Mouse (Mus musculus) hindbrain, embryonic 15.5 days (tissue): ENCODE data around the gene Map3k7cl. TPM values are rescaled to one million over a fixed set of nuclear protein-coding genes. Genes with fewer than 3 reads are reported as not detected.

Source experiments
- ATAC-seq: fragments of 200-750 bp; cut with Nextera tagmentation; 2 replicates; pipeline ENCODE4 v1.8.0; 2017; ENCODE audit warnings: low read depth, moderate number of reproducible peaks, moderate TSS enrichment; ENCODE audit not compliant: low FRiP score
- H3K27ac ChIP-seq: fragments of 300-500 bp; sonication (generic); replicated peaks from 2 replicates; pipeline ENCODE4 v1.5.1; 2015; ENCODE audit warnings: mild to moderate bottlenecking, inconsistent platforms
- H3K27me3 ChIP-seq: fragments of 300-500 bp; sonication (generic); 2 replicates; pipeline ENCODE4 v1.6.1; 2015; ENCODE audit warnings: control low read depth, inconsistent platforms
- H3K36me3 ChIP-seq: fragments of 300-500 bp; sonication (generic); 2 replicates; pipeline ENCODE4 v1.6.1; 2015; ENCODE audit warnings: control low read depth, inconsistent platforms
- H3K4me1 ChIP-seq: fragments of 300-500 bp; sonication (generic); replicated peaks from 2 replicates; pipeline ENCODE4 v1.6.1; 2015; ENCODE audit warnings: control low read depth, inconsistent platforms
- H3K4me2 ChIP-seq: fragments of 300-500 bp; sonication (generic); 2 replicates; pipeline ENCODE4 v1.6.1; 2015; ENCODE audit warnings: moderate library complexity, mild to moderate bottlenecking, inconsistent platforms
- H3K4me3 ChIP-seq: fragments of 300-500 bp; sonication (generic); 2 replicates; pipeline ENCODE4 v1.5.1; 2015; ENCODE audit warnings: mild to moderate bottlenecking, inconsistent platforms
- H3K9ac ChIP-seq: fragments of 300-500 bp; sonication (generic); 2 replicates; pipeline ENCODE4 v1.6.1; 2015; ENCODE audit warnings: inconsistent platforms
- H3K9me3 ChIP-seq: fragments of 300-500 bp; sonication (generic); 2 replicates; pipeline ENCODE4 v1.6.1; 2016; ENCODE audit warnings: control low read depth, inconsistent platforms
- WGBS: fragments of 180-500 bp; shearing (Covaris S2); methylation state at CpG from one replicate; pipeline ENCODE4 v1.1.7; 2015; 5-methylcytosine and 5-hydroxymethylcytosine counted together
- polyA plus RNA-seq: library from polyadenylated mRNA; unstranded; fragments of >200 nt; fragmentation: Nextera tagmentation; extraction: Ambion mirVana; gene quantifications from 2 replicates; pipeline ENCODE4 v1.2.1, GENCODE M21; 2015

The Map3k7cl gene
- polyA plus RNA-seq, 1 experiment from 2014 or later = not detected

- no peak for ATAC-seq
- H3K36me3 ChIP-seq = no peaks in the 10 kb centered on the region
- H3K9ac ChIP-seq = no peak overlapping the region
- WGBS = 92% methylated on average over 7 of the region's 7 CpGs
- H3K4me3 ChIP-seq = no peak overlapping the region
- H3K9me3 ChIP-seq = no peaks in the 10 kb centered on the region
- H3K4me1 ChIP-seq = no peaks in the 10 kb centered on the region
- H3K4me2 ChIP-seq = no peak overlapping the region
- H3K27ac ChIP-seq = no peak overlapping the region
- H3K27me3 ChIP-seq = no peaks in the 10 kb centered on the region
These were observed 15.1 kb downstream of the Map3k7cl start for GRCm38 (mm10) chr16:87568241-87568640.

DNA sequence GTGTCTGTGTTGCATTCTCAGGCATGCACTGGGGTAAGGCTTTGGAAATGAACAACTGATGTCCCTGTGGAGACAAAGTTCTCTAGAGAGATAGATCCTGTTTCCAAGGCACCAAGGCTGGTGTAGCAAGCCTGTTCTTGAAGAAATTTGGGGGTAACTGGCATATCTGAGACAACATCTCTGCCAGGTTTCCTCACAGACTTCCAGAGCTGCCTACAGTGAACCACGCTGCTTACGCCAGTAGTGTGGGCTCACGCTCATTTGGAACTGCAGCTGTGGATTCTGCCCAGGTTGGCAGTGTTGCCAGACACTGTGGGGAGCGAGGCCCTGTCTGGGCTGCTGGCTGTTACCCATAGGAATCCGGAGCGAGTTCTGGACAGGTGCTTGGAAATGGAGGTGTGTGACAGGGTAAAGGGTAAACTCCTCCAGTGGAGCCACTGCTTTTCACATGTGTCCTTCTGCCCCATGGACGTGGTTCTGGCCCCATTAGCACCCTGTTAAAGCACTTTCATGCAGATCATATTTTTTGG lies 16.5 kb downstream of the Map3k7cl start:
- Histone ChIP-seq H3K4me3 (no peak overlapping the region), H3K36me3 (no peaks in the 10 kb centered on the region), H3K4me2 (no peak overlapping the region), H3K27ac (no peak overlapping the region), H3K27me3 (no peaks in the 10 kb centered on the region), H3K9me3 (no peaks in the 10 kb centered on the region), H3K4me1 (no peaks in the 10 kb centered on the region), H3K9ac (no peak overlapping the region)
- no peak for ATAC-seq
- 79% methylated on average over 7 of the region's 7 CpGs for WGBS

DNA sequence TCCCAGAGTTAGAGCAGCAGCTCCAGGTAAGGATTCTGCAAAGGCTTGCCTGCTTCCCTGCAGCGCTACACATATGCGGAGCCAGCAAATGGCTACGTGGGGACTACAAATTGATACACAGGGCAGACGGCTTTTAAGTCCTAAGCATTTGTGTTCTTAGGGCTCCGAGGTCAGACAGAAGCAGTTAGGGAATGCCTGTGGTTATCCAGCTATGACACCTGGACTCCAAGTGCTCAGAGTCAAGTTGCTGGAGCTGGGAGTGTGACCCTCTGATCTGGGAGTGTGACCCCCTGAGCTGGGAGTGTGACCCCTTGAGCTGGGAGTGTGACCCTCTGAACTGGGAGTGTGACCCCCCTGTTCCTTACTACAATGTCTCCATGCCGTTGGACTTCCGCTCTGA lies 17.2 kb downstream of the Map3k7cl start:
- Histone ChIP-seq H3K9me3 (no peaks in the 10 kb centered on the region), H3K27me3 (no peaks in the 10 kb centered on the region), H3K36me3 (no peaks in the 10 kb centered on the region), H3K4me1 (no peaks in the 10 kb centered on the region), H3K9ac (no peak overlapping the region), H3K27ac (no peak overlapping the region), H3K4me3 (no peak overlapping the region), H3K4me2 (no peak overlapping the region)
- WGBS = 80% methylated on average over 7 of the region's 7 CpGs
- no peak for ATAC-seq

DNA sequence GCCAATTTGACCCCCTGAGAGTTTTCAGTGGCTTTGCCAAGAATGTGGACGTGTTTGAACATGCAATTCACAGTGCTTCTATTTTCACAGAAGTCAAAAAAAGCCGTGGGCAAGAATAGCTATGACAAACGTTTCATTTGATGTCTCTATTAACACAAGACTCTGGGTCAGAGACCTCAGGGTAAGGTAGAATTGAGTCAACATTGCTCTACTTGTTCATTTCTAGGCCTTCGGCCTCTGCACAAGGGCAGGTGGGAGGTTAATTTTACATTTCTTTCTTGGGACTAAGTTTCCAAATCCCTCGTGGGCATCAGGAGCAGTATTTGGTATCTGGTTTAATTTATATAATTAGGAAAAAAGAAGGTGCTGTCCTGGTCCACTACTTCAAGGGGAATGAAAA lies 20.3 kb downstream of the Map3k7cl start:
- H3K4me3 ChIP-seq = no peak overlapping the region
- H3K27ac ChIP-seq = no peak overlapping the region
- H3K27me3 ChIP-seq = no peaks in the 10 kb centered on the region
- H3K36me3 ChIP-seq = no peaks in the 10 kb centered on the region
- no peak for ATAC-seq
- 77% methylated on average over 5 of the region's 5 CpGs for WGBS
- no peaks in the 10 kb centered on the region for H3K9me3 ChIP-seq
- no peak overlapping the region for H3K9ac ChIP-seq
- no peak overlapping the region for H3K4me2 ChIP-seq
- no peaks in the 10 kb centered on the region for H3K4me1 ChIP-seq

DNA sequence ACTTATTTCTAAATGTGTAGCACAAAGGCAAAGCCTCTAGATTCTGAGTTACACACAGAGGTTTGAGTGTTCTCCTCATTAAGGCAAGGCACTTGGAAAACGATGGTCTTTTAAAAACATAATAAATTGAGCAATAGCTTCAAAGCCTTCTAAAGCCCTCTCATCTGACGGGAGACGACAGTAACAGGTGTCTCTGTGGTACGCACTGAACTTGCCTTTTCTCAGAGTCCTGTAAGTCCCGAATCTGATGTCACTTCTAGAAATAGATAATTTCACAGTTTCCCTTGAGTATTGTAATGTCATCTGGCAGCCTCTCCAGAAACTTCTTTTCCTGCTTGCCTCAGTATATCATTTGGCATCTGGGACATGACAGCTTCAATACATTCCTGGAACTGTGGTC lies 21.0 kb downstream of the Map3k7cl start:
- Histone ChIP-seq H3K9ac (no peak overlapping the region), H3K4me2 (no peak overlapping the region), H3K4me1 (no peaks in the 10 kb centered on the region), H3K4me3 (no peak overlapping the region), H3K9me3 (no peaks in the 10 kb centered on the region), H3K36me3 (no peaks in the 10 kb centered on the region), H3K27ac (no peak overlapping the region), H3K27me3 (no peaks in the 10 kb centered on the region)
- 75% methylated on average over 5 of the region's 5 CpGs for WGBS
- no peak for ATAC-seq

DNA sequence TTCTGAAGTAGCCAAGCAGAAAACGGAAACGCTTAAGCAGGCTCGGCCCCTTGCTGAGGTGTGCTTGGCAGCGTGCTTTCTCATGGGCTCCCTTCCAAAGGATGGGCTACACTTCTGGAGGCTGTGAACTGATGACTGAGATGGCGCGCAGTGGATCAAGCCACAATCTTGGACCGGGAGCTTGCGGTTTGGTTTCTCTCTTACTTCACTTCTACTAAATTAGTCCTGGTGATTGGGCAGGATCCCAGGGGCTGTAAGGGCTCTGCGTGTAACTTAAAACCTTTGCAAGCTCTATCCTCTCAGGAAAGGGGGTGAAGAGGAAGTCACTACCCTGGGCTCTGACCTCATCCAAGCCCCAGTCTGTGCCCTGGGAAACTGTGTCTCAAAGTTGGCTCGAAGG lies 22.5 kb downstream of the Map3k7cl start:
- Histone ChIP-seq H3K9ac (no peak overlapping the region), H3K36me3 (no peaks in the 10 kb centered on the region), H3K4me3 (no peak overlapping the region), H3K27ac (no peak overlapping the region), H3K4me2 (no peak overlapping the region), H3K27me3 (no peaks in the 10 kb centered on the region), H3K9me3 (no peaks in the 10 kb centered on the region), H3K4me1 (peaks cover 6% of the 10 kb centered on the region)
- 76% methylated on average over 10 of the region's 10 CpGs for WGBS
- ATAC-seq = no peak

DNA sequence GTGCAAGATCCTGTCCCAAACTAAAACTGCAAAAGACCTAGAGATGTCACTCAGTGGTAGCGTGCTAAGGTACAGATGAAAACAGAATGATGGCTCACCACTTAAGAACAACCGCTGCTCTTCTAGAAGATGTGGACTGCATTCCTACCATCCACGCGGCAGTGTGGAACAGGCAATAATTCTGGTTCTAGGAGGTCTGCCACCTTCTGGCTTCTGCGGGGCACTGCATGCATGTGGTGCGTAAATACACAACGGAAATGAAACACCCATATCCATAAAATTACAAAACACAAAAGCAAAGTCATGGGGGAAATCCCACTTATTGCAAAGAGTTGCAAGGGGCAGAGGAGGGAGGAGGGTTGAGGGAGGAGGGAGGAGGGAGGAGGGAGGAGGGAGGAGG lies 25.8 kb downstream of the Map3k7cl start:
- Histone ChIP-seq H3K9ac (no peak overlapping the region), H3K4me3 (no peak overlapping the region), H3K4me2 (no peak overlapping the region), H3K27ac (no peak overlapping the region), H3K27me3 (no peaks in the 10 kb centered on the region), H3K9me3 (no peaks in the 10 kb centered on the region), H3K4me1 (peaks cover 6% of the 10 kb centered on the region), H3K36me3 (no peaks in the 10 kb centered on the region)
- ATAC-seq = no peak
- 95% methylated on average over 7 of the region's 7 CpGs for WGBS

- no peak overlapping the region for H3K4me3 ChIP-seq
- no peaks in the 10 kb centered on the region for H3K36me3 ChIP-seq
- no peaks in the 10 kb centered on the region for H3K27me3 ChIP-seq
- peaks cover 6% of the 10 kb centered on the region for H3K4me1 ChIP-seq
- no peak overlapping the region for H3K9ac ChIP-seq
- H3K9me3 ChIP-seq = no peaks in the 10 kb centered on the region
- WGBS = 62% methylated on average over 14 of the region's 14 CpGs
- H3K4me2 ChIP-seq = peak overlapping the region; percentile 34
- peak; percentile 73 for ATAC-seq
- no peak overlapping the region for H3K27ac ChIP-seq
These were observed 26.3 kb downstream of the Map3k7cl start for GRCm38 (mm10) chr16:87579462-87579861.

- H3K4me1 ChIP-seq = peaks cover 6% of the 10 kb centered on the region
- no peak overlapping the region for H3K27ac ChIP-seq
- no peaks in the 10 kb centered on the region for H3K9me3 ChIP-seq
- H3K4me3 ChIP-seq = no peak overlapping the region
- 86% methylated on average over 6 of the region's 6 CpGs for WGBS
- H3K9ac ChIP-seq = no peak overlapping the region
- no peaks in the 10 kb centered on the region for H3K36me3 ChIP-seq
- H3K4me2 ChIP-seq = no peak overlapping the region
- H3K27me3 ChIP-seq = no peaks in the 10 kb centered on the region
- ATAC-seq = no peak
These were observed 29.6 kb downstream of the Map3k7cl start for GRCm38 (mm10) chr16:87582776-87583175.

DNA sequence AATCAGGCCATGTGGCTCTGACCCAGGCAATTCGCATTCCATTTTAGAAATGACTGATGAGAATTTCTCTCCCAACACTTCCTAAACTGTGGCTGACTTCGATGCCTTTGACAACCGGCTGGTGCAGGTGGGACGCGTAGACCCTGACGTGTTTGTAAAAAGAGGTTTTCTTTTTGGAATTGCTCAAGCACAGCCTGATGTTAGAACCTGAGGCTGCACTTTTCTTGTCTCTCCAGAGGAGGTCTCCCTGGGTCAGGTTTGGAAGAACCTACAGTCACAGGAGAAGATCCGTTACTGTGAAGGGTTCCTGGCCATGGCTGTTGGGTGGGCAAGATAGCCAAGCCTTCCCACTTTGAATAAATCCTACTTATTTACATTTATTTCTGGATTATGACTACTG lies 31.5 kb downstream of the Map3k7cl start:
- no peak overlapping the region for H3K27ac ChIP-seq
- no peak overlapping the region for H3K9ac ChIP-seq
- H3K9me3 ChIP-seq = no peaks in the 10 kb centered on the region
- WGBS = 86% methylated on average over 7 of the region's 7 CpGs
- H3K4me3 ChIP-seq = no peak overlapping the region
- H3K4me2 ChIP-seq = no peak overlapping the region
- no peaks in the 10 kb centered on the region for H3K36me3 ChIP-seq
- H3K4me1 ChIP-seq = peaks cover 2% of the 10 kb centered on the region
- no peak for ATAC-seq
- H3K27me3 ChIP-seq = no peaks in the 10 kb centered on the region

DNA sequence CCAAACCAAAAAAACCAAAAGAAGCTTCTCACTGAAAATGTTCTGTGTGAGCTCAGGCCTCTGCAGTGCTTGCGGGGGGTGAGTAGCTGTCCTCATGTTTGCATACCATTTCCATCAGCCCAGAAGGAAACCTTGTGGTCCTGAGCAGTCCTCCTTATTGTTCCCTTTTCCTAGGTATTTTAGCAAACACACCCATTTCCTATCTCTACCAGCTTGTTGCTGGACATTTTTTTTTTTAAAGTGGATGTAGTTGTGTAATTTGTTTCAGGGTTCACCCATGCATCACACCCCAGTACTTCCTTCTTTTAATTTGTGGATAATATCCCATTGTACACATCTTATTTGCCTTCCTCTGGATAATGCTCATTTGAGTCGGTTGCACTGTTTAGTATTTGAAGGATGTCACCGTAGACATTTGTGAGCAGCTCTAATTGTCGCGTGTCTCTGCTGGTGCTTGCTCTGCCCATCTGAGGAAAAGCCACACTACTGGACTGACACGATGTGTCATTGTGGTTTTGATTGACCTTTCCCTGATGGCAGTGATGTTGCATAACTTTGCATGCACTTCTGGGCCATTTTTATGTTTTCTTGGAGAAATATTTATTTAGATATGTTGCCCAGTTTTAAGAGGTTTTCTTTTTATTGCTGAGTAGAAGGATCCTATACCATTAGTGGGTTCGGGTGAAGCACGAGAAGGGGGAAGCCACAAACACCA lies 32.6 kb downstream of the Map3k7cl start:
- WGBS = 92% methylated on average over 8 of the region's 8 CpGs
- H3K9me3 ChIP-seq = no peaks in the 10 kb centered on the region

GRCm38 (mm10) chr16:87587843-87588242 lies 34.7 kb downstream of the Map3k7cl start:
- Histone ChIP-seq H3K4me3 (no peak overlapping the region), H3K4me1 (no peaks in the 10 kb centered on the region), H3K9ac (no peak overlapping the region), H3K27me3 (no peaks in the 10 kb centered on the region), H3K36me3 (no peaks in the 10 kb centered on the region), H3K9me3 (no peaks in the 10 kb centered on the region), H3K4me2 (no peak overlapping the region), H3K27ac (no peak overlapping the region)
- 0 out of 2 replicates have a peak, but pooled peaks have one; percentile 6 for ATAC-seq
- WGBS = 70% methylated on average over 8 of the region's 8 CpGs

More for the DNA sequence above, 32.6 kb downstream of the Map3k7cl start:
- Histone ChIP-seq H3K4me3 (no peak overlapping the region), H3K36me3 (no peaks in the 10 kb centered on the region), H3K4me2 (no peak overlapping the region), H3K9ac (no peak overlapping the region), H3K27ac (no peak overlapping the region), H3K27me3 (no peaks in the 10 kb centered on the region), H3K4me1 (no peaks in the 10 kb centered on the region)
- no peak for ATAC-seq

- Histone ChIP-seq H3K9me3 (no peaks in the 10 kb centered on the region), H3K27ac (no peak overlapping the region), H3K4me3 (no peak overlapping the region), H3K36me3 (no peaks in the 10 kb centered on the region), H3K4me1 (peaks cover 4% of the 10 kb centered on the region), H3K9ac (no peak overlapping the region), H3K27me3 (no peaks in the 10 kb centered on the region), H3K4me2 (no peak overlapping the region)
- no peak for ATAC-seq
- 80% methylated on average over 10 of the region's 10 CpGs for WGBS
These were observed 41.0 kb downstream of the Map3k7cl start for GRCm38 (mm10) chr16:87594145-87594544.
